Mouse (Mus musculus): Measurements from ENCODE around the gene Cdh15. TPM values are rescaled to one million over a fixed set of nuclear protein-coding genes. Genes with fewer than 3 reads are reported as not detected.
A peak's percentile ranks its signal among the peaks of the same experiment; 100 is the strongest.

The Cdh15 gene
- polyA plus RNA-seq, 1 experiment from 2014 or later, result 1.4 TPM

DNA sequence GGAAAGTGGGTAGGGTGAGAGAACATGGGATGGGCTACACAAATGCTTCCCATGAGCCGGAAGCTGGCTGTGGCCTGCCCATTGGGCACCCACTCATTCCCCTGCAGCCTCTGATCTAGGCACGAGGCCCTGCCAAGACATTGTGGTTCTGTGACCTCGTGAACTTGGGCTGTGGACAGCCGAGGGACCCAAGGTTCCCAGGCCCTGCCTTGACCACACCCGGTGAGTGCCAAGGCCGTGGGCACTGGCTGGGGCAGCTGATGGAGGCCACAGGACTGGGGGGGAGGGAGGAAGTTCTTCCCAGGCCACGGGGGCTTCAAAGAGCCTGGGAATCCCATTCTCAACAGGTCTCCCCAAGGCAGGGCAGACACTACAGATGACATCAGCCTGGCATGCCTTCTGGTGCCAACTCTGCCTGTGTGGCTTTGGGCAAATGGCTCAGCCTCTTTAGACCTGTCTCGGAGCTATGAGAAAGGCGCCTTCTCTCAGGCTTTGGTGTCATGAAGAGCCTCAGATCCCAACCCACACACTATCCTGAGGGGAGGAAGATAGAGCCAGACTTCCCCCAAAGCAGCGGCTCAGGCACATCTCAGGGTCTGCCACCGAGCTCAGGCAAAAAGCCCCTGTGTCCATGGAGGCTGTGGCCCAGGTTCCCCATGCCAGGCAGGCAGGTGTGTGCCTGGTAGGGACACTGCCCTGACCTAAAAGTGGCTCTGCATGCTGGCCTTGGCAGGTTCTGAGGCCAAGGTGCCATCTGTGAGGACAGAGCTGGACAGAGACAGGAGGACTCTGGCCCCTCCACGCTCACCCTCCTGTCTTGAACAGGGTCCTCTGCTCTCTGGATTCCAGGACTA, 4.2 kb downstream of the Cdh15 start:
- no peak overlapping the region for H3K27ac ChIP-seq (ENCODE audit: low read depth, low read length)
- H3K9ac ChIP-seq (ENCODE audit: low read length), result no peak overlapping the region
- no peak for ATAC-seq

DNA sequence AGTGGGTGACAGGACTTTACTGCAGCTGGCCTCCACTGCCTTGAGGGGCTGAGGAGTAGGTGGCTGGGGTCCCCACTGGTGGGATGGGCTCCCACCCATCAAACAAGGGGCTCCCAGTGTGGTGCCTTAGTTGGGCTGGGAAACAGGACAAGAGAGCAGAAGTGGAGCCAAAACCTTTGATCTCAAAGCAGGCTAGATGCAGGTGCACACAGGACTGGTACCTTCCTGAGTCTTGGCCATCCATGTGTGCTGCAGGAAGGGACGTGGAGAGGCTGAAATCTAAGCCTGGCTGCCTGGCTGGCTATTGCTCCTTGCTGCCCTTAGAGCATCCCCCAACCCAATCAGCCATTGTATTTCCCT, 4.8 kb downstream of the Cdh15 start:
- no peak overlapping the region for H3K4me2 ChIP-seq (ENCODE audit: low read length)
- no peaks in the 10 kb centered on the region for H3K27me3 ChIP-seq (replicated peaks; ENCODE audit: control insufficient read depth, insufficient read depth, low read length)
- no peak overlapping the region for H3K9ac ChIP-seq (ENCODE audit: low read length)
- ATAC-seq (no peak), DNase-seq (ENCODE audit: low spot score) (no peak)
- H3K9me3 ChIP-seq (replicated peaks; ENCODE audit: control insufficient read depth, low read length), result no peaks in the 10 kb centered on the region
- H3K4me1 ChIP-seq (ENCODE audit: control insufficient read depth, insufficient read depth, low read length), result peaks cover 9% of the 10 kb centered on the region
- H3K27ac ChIP-seq (ENCODE audit: low read depth, low read length), result no peak overlapping the region
- H3K4me3 ChIP-seq (ENCODE audit: low read depth, low read length), result no peak overlapping the region
- no peaks in the 10 kb centered on the region for H3K36me3 ChIP-seq (ENCODE audit: control insufficient read depth, insufficient read depth, low read length)
- WGBS, result 38% methylated on average over 1 of the region's 1 CpGs

More for the DNA sequence above, 4.2 kb downstream of the Cdh15 start:
- Histone ChIP-seq H3K36me3 (ENCODE audit: control insufficient read depth, insufficient read depth, low read length) (no peaks in the 10 kb centered on the region), H3K9me3 (replicated peaks; ENCODE audit: control insufficient read depth, low read length) (no peaks in the 10 kb centered on the region), H3K4me1 (ENCODE audit: control insufficient read depth, insufficient read depth, low read length) (peaks cover 9% of the 10 kb centered on the region), H3K27me3 (replicated peaks; ENCODE audit: control insufficient read depth, insufficient read depth, low read length) (no peaks in the 10 kb centered on the region), H3K4me2 (ENCODE audit: low read length) (no peak overlapping the region), H3K4me3 (ENCODE audit: low read depth, low read length) (no peak overlapping the region)
- no peak for DNase-seq (ENCODE audit: low spot score)
- 77% methylated on average over 12 of the region's 12 CpGs for WGBS

- 11% methylated on average over 11 of the region's 11 CpGs for WGBS
- H3K4me2 ChIP-seq (ENCODE audit: low read length), result no peak overlapping the region
These were observed 5.6 kb downstream of the Cdh15 start for GRCm38 (mm10) chr8:122853340-122853771.

DNA sequence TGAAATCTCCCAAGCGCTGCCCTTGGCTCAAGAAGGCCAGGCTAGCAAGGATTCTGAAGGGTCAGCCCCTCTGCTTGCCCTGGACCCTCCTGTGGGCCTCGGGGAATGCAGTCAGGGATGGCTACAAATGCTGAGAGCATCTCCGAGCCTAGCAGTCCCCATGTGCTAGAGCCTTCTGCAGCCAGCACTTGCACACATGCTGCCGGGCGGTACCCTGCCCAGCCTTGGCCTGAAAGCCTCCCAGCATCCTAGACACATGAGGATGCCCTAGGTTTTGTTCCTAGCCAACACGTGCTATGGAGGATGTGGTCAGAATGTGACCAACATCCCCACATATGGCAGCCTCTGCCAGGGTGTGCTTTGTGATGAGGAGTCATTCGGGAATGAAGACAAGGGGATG, 6.6 kb downstream of the Cdh15 start:
- WGBS, result 85% methylated on average over 7 of the region's 7 CpGs
- H3K4me1 ChIP-seq (ENCODE audit: control insufficient read depth, insufficient read depth, low read length), result peaks cover 6% of the 10 kb centered on the region
- no peak overlapping the region for H3K27ac ChIP-seq (ENCODE audit: low read depth, low read length)
- no peaks in the 10 kb centered on the region for H3K36me3 ChIP-seq (ENCODE audit: control insufficient read depth, insufficient read depth, low read length)
- H3K9ac ChIP-seq (ENCODE audit: low read length), result no peak overlapping the region
- no peak overlapping the region for H3K4me2 ChIP-seq (ENCODE audit: low read length)
- DNase-seq (ENCODE audit: low spot score) (no peak), ATAC-seq (no peak)
- H3K27me3 ChIP-seq (replicated peaks; ENCODE audit: control insufficient read depth, insufficient read depth, low read length), result no peaks in the 10 kb centered on the region
- H3K4me3 ChIP-seq (ENCODE audit: low read depth, low read length), result no peak overlapping the region
- H3K9me3 ChIP-seq (replicated peaks; ENCODE audit: control insufficient read depth, low read length), result no peaks in the 10 kb centered on the region

More at GRCm38 (mm10) chr8:122853340-122853771, 5.6 kb downstream of the Cdh15 start:
- Histone ChIP-seq H3K27ac (ENCODE audit: low read depth, low read length) (no peak overlapping the region), H3K36me3 (ENCODE audit: control insufficient read depth, insufficient read depth, low read length) (no peaks in the 10 kb centered on the region), H3K9ac (ENCODE audit: low read length) (no peak overlapping the region), H3K4me1 (ENCODE audit: control insufficient read depth, insufficient read depth, low read length) (peaks cover 6% of the 10 kb centered on the region), H3K27me3 (replicated peaks; ENCODE audit: control insufficient read depth, insufficient read depth, low read length) (no peaks in the 10 kb centered on the region), H3K9me3 (replicated peaks; ENCODE audit: control insufficient read depth, low read length) (no peaks in the 10 kb centered on the region), H3K4me3 (ENCODE audit: low read depth, low read length) (no peak overlapping the region)
- DNase-seq (ENCODE audit: low spot score) (peak; percentile 27), ATAC-seq (peak; percentile 66)

DNA sequence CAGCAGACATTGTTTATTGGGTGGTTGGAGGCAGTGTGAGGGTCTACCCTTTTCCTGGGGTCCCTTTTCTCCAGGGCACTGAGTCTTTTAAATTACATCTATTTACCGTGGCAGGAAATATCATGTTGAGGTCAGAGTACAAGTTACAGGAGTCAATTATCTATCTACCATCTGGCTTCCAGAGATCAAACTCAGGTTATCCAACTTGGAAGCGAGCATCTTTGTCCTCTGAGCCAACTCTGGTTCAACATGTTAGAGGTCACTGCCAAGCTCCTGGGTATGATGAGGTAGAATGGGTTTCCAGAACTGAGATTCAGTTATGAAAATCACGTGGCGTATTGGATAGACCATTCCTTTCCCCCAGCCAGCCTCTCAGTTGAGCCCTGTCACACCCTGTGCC, 7.4 kb downstream of the Cdh15 start:
- whole genome bisulfite sequencing, result 85% methylated on average over 4 of the region's 4 CpGs
- H3K4me3 ChIP-seq (ENCODE audit: low read depth, low read length), result no peak overlapping the region
- peaks cover 6% of the 10 kb centered on the region for H3K4me1 ChIP-seq (ENCODE audit: control insufficient read depth, insufficient read depth, low read length)
- no peaks in the 10 kb centered on the region for H3K27me3 ChIP-seq (replicated peaks; ENCODE audit: control insufficient read depth, insufficient read depth, low read length)
- ATAC-seq, result no peak
- H3K36me3 ChIP-seq (ENCODE audit: control insufficient read depth, insufficient read depth, low read length), result no peaks in the 10 kb centered on the region
- H3K9me3 ChIP-seq (replicated peaks; ENCODE audit: control insufficient read depth, low read length), result no peaks in the 10 kb centered on the region
- DNase-seq (ENCODE audit: low spot score), result no peak
- no peak overlapping the region for H3K27ac ChIP-seq (ENCODE audit: low read depth, low read length)
- no peak overlapping the region for H3K9ac ChIP-seq (ENCODE audit: low read length)
- no peak overlapping the region for H3K4me2 ChIP-seq (ENCODE audit: low read length)

DNA sequence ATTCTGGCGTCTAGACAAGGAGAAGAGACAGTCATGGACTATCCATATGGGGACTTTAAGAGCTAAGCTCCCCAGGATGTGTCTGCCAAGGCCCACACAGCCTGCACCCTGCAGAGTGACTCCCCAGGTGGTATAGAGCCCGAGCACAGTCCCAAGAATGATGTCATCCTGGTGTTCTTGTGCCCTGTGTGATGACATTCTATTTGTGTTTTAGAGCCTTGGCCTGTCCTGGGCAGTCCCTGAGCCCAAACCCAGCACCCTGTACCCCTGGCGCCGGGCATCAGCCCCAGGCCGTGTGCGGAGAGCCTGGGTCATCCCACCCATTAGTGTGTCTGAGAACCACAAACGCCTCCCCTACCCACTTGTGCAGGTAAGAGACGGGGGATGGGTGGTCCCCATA, 8.5 kb downstream of the Cdh15 start:
- Histone ChIP-seq H3K4me1 (ENCODE audit: control insufficient read depth, insufficient read depth, low read length) (peaks cover 6% of the 10 kb centered on the region), H3K4me2 (ENCODE audit: low read length) (no peak overlapping the region), H3K4me3 (ENCODE audit: low read depth, low read length) (no peak overlapping the region), H3K36me3 (ENCODE audit: control insufficient read depth, insufficient read depth, low read length) (no peaks in the 10 kb centered on the region), H3K27me3 (replicated peaks; ENCODE audit: control insufficient read depth, insufficient read depth, low read length) (no peaks in the 10 kb centered on the region), H3K27ac (ENCODE audit: low read depth, low read length) (no peak overlapping the region), H3K9me3 (replicated peaks; ENCODE audit: control insufficient read depth, low read length) (no peaks in the 10 kb centered on the region), H3K9ac (ENCODE audit: low read length) (no peak overlapping the region)
- no peak for ATAC-seq
- WGBS, result 79% methylated on average over 8 of the region's 8 CpGs
- no peak for DNase-seq (ENCODE audit: low spot score)

DNA sequence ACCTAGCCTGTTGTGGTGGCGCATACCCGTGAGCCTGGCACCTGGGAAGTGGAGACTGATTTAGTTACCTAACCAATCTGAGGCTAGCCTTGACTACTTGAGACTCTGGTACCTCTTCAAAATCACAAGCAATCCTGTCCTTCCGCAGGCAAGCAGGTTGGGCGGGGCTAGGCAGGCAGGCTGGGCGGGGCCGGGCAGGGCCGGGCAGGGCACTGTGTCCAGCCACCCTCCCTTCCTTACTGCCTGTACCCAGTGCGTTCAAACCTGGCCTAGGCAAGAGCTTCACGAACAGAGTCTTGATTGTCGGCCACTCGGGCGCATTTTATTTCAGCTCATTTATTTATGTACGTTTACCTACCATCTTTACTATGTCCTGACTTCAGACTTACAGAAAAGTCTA, 12.1 kb downstream of the Cdh15 start:
- DNase-seq (ENCODE audit: low spot score), result no peak
- WGBS, result 65% methylated on average over 13 of the region's 13 CpGs
- H3K4me1 ChIP-seq (ENCODE audit: control insufficient read depth, insufficient read depth, low read length), result no peaks in the 10 kb centered on the region
- no peak for ATAC-seq
- H3K9me3 ChIP-seq (replicated peaks; ENCODE audit: control insufficient read depth, low read length), result peaks cover 5% of the 10 kb centered on the region; the same call in 1 of the 2 replicates
- no peak overlapping the region for H3K4me3 ChIP-seq (ENCODE audit: low read depth, low read length)
- H3K4me2 ChIP-seq (ENCODE audit: low read length), result no peak overlapping the region
- no peak overlapping the region for H3K9ac ChIP-seq (ENCODE audit: low read length)
- no peaks in the 10 kb centered on the region for H3K27me3 ChIP-seq (replicated peaks; ENCODE audit: control insufficient read depth, insufficient read depth, low read length)
- no peak overlapping the region for H3K27ac ChIP-seq (ENCODE audit: low read depth, low read length)
- H3K36me3 ChIP-seq (ENCODE audit: control insufficient read depth, insufficient read depth, low read length), result no peaks in the 10 kb centered on the region

GRCm38 (mm10) chr8:122864719-122865129, 17.0 kb downstream of the Cdh15 start:
- Histone ChIP-seq H3K36me3 (ENCODE audit: control insufficient read depth, insufficient read depth, low read length) (no peaks in the 10 kb centered on the region), H3K27me3 (replicated peaks; ENCODE audit: control insufficient read depth, insufficient read depth, low read length) (no peaks in the 10 kb centered on the region), H3K4me1 (ENCODE audit: control insufficient read depth, insufficient read depth, low read length) (no peaks in the 10 kb centered on the region), H3K4me3 (ENCODE audit: low read depth, low read length) (peak overlapping the region; percentile 17), H3K4me2 (ENCODE audit: low read length) (peak overlapping the region; percentile 37), H3K9ac (ENCODE audit: low read length) (no peak overlapping the region), H3K9me3 (replicated peaks; ENCODE audit: control insufficient read depth, low read length) (peaks cover 13% of the 10 kb centered on the region; the same call in 1 of the 2 replicates), H3K27ac (ENCODE audit: low read depth, low read length) (no peak overlapping the region)
- DNase-seq (ENCODE audit: low spot score) (no peak), ATAC-seq (no peak)
- 54% methylated on average over 24 of the region's 26 CpGs for WGBS

DNA sequence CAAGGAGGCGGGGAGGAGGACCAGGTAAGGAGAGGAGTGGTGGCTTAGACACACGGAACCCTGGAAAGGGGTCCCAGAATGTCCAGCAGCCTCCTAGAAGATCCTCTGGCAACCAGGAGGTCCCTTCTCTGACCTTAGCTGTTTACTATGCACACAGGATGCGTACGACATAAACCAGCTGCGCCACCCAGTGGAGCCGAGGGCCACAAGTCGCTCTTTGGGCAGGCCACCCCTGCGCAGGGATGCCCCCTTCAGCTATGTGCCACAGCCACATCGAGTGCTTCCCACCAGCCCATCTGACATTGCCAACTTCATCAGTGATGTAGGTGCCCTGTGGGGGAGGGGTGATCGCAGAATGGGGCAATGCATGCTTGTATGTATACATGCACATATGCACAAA, 17.7 kb downstream of the Cdh15 start:
- Histone ChIP-seq H3K9ac (ENCODE audit: low read length) (no peak overlapping the region), H3K9me3 (replicated peaks; ENCODE audit: control insufficient read depth, low read length) (peaks cover 13% of the 10 kb centered on the region; the same call in 1 of the 2 replicates), H3K27me3 (replicated peaks; ENCODE audit: control insufficient read depth, insufficient read depth, low read length) (peaks cover 1% of the 10 kb centered on the region; the same call in 1 of the 2 replicates), H3K4me1 (ENCODE audit: control insufficient read depth, insufficient read depth, low read length) (no peaks in the 10 kb centered on the region), H3K36me3 (ENCODE audit: control insufficient read depth, insufficient read depth, low read length) (no peaks in the 10 kb centered on the region), H3K4me3 (ENCODE audit: low read depth, low read length) (peak overlapping the region; percentile 17), H3K4me2 (ENCODE audit: low read length) (peak overlapping the region; percentile 37), H3K27ac (ENCODE audit: low read depth, low read length) (no peak overlapping the region)
- DNase-seq (ENCODE audit: low spot score), result no peak
- WGBS, result 64% methylated on average over 10 of the region's 10 CpGs
- no peak for ATAC-seq
